Mouse (Mus musculus) 3T3-L1 (cell line): Measurements from ENCODE around the gene Mtg1.

Experiments used
- DNase-seq: peaks from one replicate; pipeline ENCODE4 v3.0.0-alpha.2; 2015; ENCODE audit warnings: low read depth, low spot score

The Mtg1 gene

DNA sequence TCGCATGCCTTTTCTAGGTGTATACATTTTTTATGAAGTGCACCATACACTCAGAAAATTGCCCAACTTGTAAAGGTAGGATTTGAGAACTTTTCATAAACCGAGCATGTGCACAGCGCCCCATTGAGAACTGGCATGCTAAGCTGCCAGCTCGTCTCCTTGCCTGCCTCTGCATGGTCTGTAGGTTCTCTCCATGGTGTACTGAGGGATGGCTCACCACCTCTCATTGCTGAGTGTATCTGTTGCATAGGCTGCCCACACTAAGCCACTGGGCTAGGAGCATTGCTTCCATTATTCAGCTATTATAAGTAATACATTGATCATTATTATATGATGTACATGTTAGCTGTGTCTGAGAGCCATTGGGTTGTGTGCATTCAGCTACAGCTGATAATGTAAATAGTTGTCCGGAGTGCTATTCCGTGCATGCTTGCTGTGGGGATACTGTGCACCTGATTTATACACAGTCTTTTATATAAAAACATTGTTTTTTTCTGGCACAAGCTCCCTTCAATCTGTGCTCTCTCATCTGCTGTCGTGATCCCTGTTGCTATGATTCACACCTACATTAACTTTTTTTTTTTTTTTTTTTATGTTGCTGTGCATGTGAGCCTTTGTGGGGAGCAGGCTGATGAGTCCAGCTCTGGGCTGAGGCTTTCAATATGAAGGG lies 50.5 kb downstream of the Mtg1 start:
- no peak for DNase-seq

DNA sequence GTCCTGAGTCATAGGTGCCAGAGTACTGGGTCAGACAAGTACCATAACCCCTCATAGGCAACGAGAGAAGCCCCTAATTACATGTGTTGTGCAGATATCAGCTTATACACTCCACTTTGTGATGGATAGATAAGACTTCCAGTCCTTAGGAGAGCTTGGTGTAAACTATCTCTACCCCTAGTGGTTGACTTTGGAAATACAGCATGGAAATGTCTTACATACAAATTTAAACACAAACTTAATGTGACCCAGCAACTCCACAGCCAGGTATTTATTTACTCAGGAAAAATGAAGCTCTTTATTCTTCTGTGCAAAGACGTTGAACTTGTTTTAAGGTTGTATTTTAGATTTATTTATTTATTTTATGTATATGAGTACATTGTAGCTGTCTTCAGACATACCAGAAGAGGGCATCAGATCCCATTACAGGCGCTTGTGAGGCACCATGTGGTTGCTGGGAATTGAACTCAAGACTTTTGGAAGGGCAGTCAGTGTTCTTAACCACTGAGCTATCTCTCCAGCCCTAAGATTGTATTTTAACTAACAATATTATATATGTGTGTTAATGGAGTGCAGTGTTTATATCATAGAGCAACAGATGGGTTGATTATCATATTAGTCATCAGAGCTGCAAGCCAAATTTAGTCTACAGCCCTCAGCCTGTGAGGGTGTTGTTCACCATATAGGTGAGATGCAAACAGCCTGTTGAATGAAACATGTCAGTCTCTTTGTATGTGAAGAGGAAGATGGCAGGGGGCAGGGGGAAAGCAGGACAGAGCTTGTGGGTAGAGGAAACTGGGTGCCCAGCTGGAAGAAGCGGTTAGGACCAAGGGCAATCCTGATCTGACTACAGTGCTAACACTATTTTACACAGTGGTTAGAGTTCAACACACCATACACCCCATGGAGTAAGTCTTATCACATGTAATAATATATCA lies 51.3 kb downstream of the Mtg1 start:
- peak; percentile 63 for DNase-seq

DNA sequence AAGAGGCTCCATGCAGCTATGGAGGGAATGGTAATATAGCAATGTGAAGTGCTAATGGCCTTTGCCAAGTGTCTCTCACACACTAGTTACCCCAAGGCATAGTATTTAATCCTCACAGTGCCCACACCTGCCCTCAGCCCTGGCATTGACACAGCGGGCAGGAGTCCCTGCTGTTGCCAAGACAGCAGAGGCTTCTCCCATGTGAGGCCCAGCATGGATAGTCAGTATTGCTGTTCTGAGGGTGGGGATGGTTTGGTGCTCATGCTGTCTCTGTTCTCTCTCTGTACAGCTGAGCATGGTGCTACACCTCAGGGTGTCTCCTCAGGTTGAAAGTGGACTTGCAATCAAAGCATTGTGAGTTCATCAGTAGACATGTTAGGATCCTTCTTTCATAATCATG lies 53.1 kb downstream of the Mtg1 start:
- no peak for DNase-seq

DNA sequence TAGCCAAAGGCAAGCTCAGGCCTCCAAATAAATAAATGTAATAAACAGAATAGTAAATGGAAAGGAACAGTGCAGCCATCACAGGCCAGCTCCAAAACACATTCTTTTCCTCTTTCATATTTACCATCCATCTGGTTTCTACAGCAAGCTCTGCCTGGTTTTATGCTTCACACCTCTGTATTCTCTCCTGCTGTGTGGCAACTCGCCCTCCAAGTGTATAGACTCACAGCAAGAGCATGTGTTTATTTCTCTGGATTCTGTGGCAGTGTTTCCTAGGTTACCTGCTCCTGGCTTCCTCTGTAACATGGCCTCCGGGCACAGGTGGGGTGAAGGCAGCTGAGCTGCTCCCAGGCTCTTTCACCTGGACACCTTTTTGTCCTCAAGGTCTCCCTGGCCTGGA lies 55.1 kb downstream of the Mtg1 start:
- DNase-seq, result no peak

DNA sequence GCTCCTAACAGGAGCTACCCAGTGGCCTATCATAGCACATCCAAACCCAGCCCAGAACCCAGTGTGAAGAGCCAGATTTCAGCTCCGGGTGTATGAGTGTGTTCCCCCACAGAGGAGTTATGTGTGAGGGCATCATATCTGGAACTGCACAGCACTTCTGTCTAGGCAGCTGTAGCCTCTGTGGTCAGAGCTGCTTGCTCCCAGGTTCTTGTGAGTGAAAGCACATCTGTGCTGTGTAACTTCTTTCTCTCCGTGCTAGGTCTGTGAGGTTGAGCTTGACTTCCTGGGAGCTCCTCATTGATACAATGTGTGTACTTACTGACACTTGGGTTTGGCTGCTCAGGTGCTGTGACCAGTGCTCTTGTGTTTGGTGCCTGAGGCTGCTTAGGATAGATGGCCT lies 55.5 kb downstream of the Mtg1 start:
- DNase-seq, result no peak

DNA sequence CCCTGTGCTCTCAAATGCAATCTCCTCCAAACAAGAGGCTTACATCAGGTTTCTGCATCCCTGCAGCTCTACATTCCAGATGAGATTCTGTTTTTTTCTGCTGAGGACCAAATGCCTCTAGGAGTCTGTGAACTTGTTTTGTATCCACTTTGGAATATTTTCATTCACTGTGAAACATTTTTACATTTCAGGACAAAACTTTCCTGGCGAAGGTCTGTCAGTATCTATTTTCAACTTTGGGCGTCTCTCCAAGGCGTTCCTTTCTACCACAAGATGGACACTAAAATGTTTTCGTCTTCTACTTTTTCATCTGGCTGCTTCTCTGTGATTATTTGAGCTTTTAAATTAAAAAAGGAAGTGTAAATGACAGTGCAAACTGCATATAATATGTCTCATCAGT lies 56.7 kb downstream of the Mtg1 start:
- no peak for DNase-seq

DNA sequence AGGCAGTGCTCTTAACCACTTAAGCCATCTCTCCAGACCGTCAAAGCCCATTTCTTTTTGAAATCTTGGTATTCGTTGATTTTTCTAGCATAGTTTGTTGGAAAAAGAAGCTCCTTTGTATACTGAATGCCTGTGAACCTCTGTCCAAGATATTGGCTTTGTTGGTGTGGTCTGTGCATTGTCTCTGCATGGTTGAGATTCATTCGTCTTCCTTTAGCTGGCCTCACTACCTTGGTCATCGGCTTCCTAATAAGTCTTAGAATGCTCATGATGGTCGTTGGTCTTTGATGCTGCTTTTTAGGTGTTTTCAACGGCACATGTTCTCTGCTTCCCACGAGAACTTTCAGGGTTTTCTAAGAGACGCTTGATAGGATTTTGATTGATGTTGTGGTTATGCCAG lies 58.6 kb downstream of the Mtg1 start:
- peak; percentile 24 for DNase-seq
